20 mouse cellular contexts compared by ENCODE assay signal in genomic region chr4:55960063-55960462, GRCm38 (mm10).
DNase-seq lines count a peak whose midpoint lies in the region; ATAC-seq and TF ChIP-seq lines count a peak whose summit lies in the region.
"Had no signal": no experiment of that assay in that cellular context is flagged by ENCODE, and none has a peak within 500 bp of the region (broad histone marks: within the 10 kb centered on the region; RNA-seq: fewer than 3 reads in every experiment).

No protein-coding gene starts in this region.

- no peak overlapping the region for H3K9ac ChIP-seq in lung, postnatal 0 days (replicated peaks; ENCODE audit: low read depth)
- no peak overlapping the region for H3K9ac ChIP-seq in stomach, postnatal 0 days (ENCODE audit: low read length)
- no peak overlapping the region for H3K9ac ChIP-seq in hindbrain, embryonic 11.5 days (ENCODE audit: low read depth, low read length)
- H3K9ac ChIP-seq: hindbrain, embryonic 12.5 days; limb, embryonic 12.5 days; lung, embryonic 14.5 days; neural tube, embryonic 12.5 days had no signal

- H3K27ac ChIP-seq in lung, postnatal 0 days (ENCODE audit: low read length): no peak overlapping the region
- no peak overlapping the region for H3K27ac ChIP-seq in stomach, postnatal 0 days (replicated peaks)
- no peak overlapping the region for H3K27ac ChIP-seq in hindbrain, embryonic 11.5 days (ENCODE audit: low read depth, low read length)
- H3K27ac ChIP-seq: forebrain, embryonic 10.5 days; hindbrain, embryonic 12.5 days; limb, embryonic 12.5 days; neural tube, embryonic 12.5 days had no signal

- intact Hi-C loops in heart, postnatal 10 days (cut with DNase I): no loop called here
- intact Hi-C loops in heart, postnatal 25 days (cut with DNase I): no loop called here

- H3K4me2 ChIP-seq in lung, postnatal 0 days (replicated peaks; ENCODE audit: low read depth, low read length): no peak overlapping the region
- H3K4me2 ChIP-seq in stomach, postnatal 0 days (replicated peaks; ENCODE audit: low read depth): no peak overlapping the region
- H3K4me2 ChIP-seq in hindbrain, embryonic 11.5 days (replicated peaks; ENCODE audit: low read depth, low read length): no peak overlapping the region
- H3K4me2 ChIP-seq: heart, embryonic 11.5 days; hindbrain, embryonic 12.5 days; limb, embryonic 12.5 days; lung, embryonic 14.5 days; neural tube, embryonic 12.5 days had no signal

- no peaks in the 10 kb centered on the region for H3K9me3 ChIP-seq in lung, postnatal 0 days (ENCODE audit: low read length)
- no peaks in the 10 kb centered on the region for H3K9me3 ChIP-seq in stomach, postnatal 0 days (ENCODE audit: control insufficient read depth, low read length)
- no peaks in the 10 kb centered on the region for H3K9me3 ChIP-seq in hindbrain, embryonic 11.5 days (ENCODE audit: control insufficient read depth, low read length)
- H3K9me3 ChIP-seq: forebrain, embryonic 10.5 days; hindbrain, embryonic 12.5 days; limb, embryonic 12.5 days; neural tube, embryonic 12.5 days had no signal

- peak; percentile 71 for TF ChIP-seq EP300 in lung, postnatal 0 days (IDR thresholded peaks at IDR 0.05)
- TF ChIP-seq EP300 in stomach, postnatal 0 days (optimal IDR thresholded peaks at IDR 0.05): peak; percentile 75

- H3K36me3 ChIP-seq in lung, postnatal 0 days (ENCODE audit: insufficient read depth, low read length): no peaks in the 10 kb centered on the region
- no peaks in the 10 kb centered on the region for H3K36me3 ChIP-seq in stomach, postnatal 0 days (ENCODE audit: control insufficient read depth, insufficient read depth, low read length)
- H3K36me3 ChIP-seq in hindbrain, embryonic 11.5 days (ENCODE audit: control insufficient read depth, insufficient read depth, low read length): no peaks in the 10 kb centered on the region
- H3K36me3 ChIP-seq: forebrain, embryonic 10.5 days; hindbrain, embryonic 12.5 days; limb, embryonic 12.5 days; neural tube, embryonic 12.5 days had no signal

- ATAC-seq in lung, postnatal 0 days: peak; percentile 67
- ATAC-seq in stomach, postnatal 0 days (ENCODE audit: low FRiP score, low TSS enrichment): no peak
- no peak for ATAC-seq in hindbrain, embryonic 11.5 days (ENCODE audit: low FRiP score)
- ATAC-seq: intestine, embryonic 16.5 days had no signal

- no peak overlapping the region for H3K4me3 ChIP-seq in lung, postnatal 0 days (ENCODE audit: low read depth, low read length)
- no peak overlapping the region for H3K4me3 ChIP-seq in stomach, postnatal 0 days (ENCODE audit: low read depth, low read length)
- H3K4me3 ChIP-seq in hindbrain, embryonic 11.5 days (ENCODE audit: low read depth, low read length): no peak overlapping the region
- H3K4me3 ChIP-seq: forebrain, embryonic 10.5 days; hindbrain, embryonic 12.5 days; limb, embryonic 12.5 days; neural tube, embryonic 12.5 days had no signal

- 0 out of 2 replicates have a peak, but pooled peaks cover 2% of the 10 kb centered on the region for H3K4me1 ChIP-seq in lung, postnatal 0 days (ENCODE audit: insufficient read depth, low read depth, low read length)
- no peaks in the 10 kb centered on the region for H3K4me1 ChIP-seq in stomach, postnatal 0 days (replicated peaks; ENCODE audit: control insufficient read depth, insufficient read depth)
- H3K4me1 ChIP-seq in hindbrain, embryonic 11.5 days (replicated peaks; ENCODE audit: control insufficient read depth, insufficient read depth, low read length): no peaks in the 10 kb centered on the region
- H3K4me1 ChIP-seq: forebrain, embryonic 10.5 days; hindbrain, embryonic 12.5 days; limb, embryonic 12.5 days; neural tube, embryonic 12.5 days had no signal

- no peaks in the 10 kb centered on the region for H3K27me3 ChIP-seq in lung, postnatal 0 days (replicated peaks; ENCODE audit: insufficient read depth, low read length)
- H3K27me3 ChIP-seq in stomach, postnatal 0 days (ENCODE audit: control insufficient read depth, insufficient read depth, low read length): no peaks in the 10 kb centered on the region
- H3K27me3 ChIP-seq in hindbrain, embryonic 11.5 days (ENCODE audit: control insufficient read depth, insufficient read depth, low read length): no peaks in the 10 kb centered on the region
- H3K27me3 ChIP-seq: hindbrain, embryonic 12.5 days; limb, embryonic 12.5 days; neural tube, embryonic 12.5 days had no signal

- DNase-seq in heart, postnatal 10 days: peak; percentile 3 to 4
- DNase-seq in heart, postnatal 25 days (ENCODE audit: low spot score): no peak
- peak; percentile 46 for DNase-seq in adrenal gland, postnatal 14 days
- DNase-seq in lung, postnatal 0 days (ENCODE audit: low spot score): peak; percentile 75
- no peak for DNase-seq in stomach, postnatal 0 days (ENCODE audit: low spot score)
- no peak for DNase-seq in hindbrain, embryonic 11.5 days (ENCODE audit: low spot score)
- DNase-seq in B cell, adult 2 months: no peak
- DNase-seq: cerebellum, postnatal 10 days; kidney, postnatal 36 days; layer of hippocampus, postnatal 36 days; lung, embryonic 14.5 days; midbrain, embryonic 14.5 days; retina, postnatal 1 day; spleen, adult 18-20 months had no signal

- TF ChIP-seq CTCF in lung, postnatal 0 days (IDR thresholded peaks at IDR 0.05): no peak
- TF ChIP-seq CTCF in stomach, postnatal 0 days (IDR thresholded peaks at IDR 0.05; ENCODE audit: low read depth): no peak

- WGBS in lung, postnatal 0 days: 71% methylated on average over 1 of the region's 1 CpGs
- 84% methylated on average over 1 of the region's 1 CpGs for WGBS in stomach, postnatal 0 days
- WGBS in hindbrain, embryonic 11.5 days: 94% methylated on average over 1 of the region's 1 CpGs

Comparison
In these comparisons a context has a peak if more than half of its experiments do, and no peak if none do; other contexts are left out.
1. DNase-seq: peak in heart, postnatal 10 days (2 of 2), adrenal gland, postnatal 14 days (single experiment) and lung, postnatal 0 days (single experiment); none in heart, postnatal 25 days (single experiment), stomach, postnatal 0 days (single experiment), hindbrain, embryonic 11.5 days (single experiment) and B cell, adult 2 months (0 of 2).